Mouse (Mus musculus): ENCODE measurements around the gene Arsg.

Gene Arsg

DNA sequence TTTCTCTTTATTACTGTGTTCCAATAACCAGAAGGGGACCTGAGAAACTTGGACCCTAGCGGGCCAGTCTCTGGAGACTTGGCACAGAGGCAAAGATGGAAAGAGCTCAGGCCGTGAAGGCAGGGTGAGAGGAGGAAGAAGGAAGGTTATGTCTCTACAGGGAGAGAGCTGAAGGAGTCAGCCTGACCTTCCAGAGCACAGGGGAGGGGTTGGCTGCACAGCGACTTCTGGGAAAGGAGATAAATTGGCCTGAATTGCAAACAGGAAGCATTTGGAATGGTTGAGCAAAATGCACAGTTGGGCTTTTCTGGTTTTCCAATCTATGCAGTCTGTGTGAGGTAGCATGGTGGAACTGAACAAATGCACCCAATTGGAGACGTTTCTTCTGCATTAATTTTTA is 143.6 kb downstream of the Arsg start:
- no peak for DNase-seq (ENCODE audit: low read depth, low spot score)

- peak; percentile 56 for DNase-seq (ENCODE audit: low read depth, low spot score)
Observed at GRCm38 (mm10) chr11:109619055-109619454, 145.9 kb downstream of the Arsg start.

GRCm38 (mm10) chr11:109620356-109620755 is 147.2 kb downstream of the Arsg start:
- DNase-seq (ENCODE audit: low read depth, low spot score) = no peak

DNA sequence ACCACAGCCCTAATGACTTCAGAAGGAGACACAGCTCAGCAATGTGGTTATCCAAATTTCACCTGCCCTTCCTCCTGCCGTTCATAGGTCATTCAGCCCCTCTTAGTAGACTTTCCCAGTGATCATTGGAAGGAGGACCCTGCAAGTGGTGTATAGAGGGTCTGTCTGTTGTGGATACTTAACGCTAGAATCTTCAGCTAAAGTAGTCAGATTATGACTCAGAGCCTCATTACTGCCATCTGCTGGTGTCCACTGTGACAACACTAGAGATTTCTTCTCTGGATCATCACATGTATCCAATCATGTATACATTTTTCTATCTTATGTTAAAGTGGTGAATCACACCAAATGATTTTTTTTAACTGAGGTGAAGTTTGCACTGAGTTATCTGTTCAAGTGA is 148.0 kb downstream of the Arsg start:
- no peak for DNase-seq (ENCODE audit: low read depth, low spot score)

GRCm38 (mm10) chr11:109622518-109623037 is 149.4 kb downstream of the Arsg start:
- no peak for DNase-seq (ENCODE audit: low read depth, low spot score)
